Mouse (Mus musculus) MEL (cell line): ENCODE data around the gene Mafb. TPM values are rescaled to one million over a fixed set of nuclear protein-coding genes. Genes with fewer than 3 reads are reported as not detected.
A peak's percentile ranks its signal among the peaks of the same experiment; 100 is the strongest.

Source experiments
- DNase-seq: peaks from one replicate; pipeline ENCODE4 v3.0.0; 2011; ENCODE audit warnings: low read depth, low spot score
- H3K27ac ChIP-seq: 2 replicates; pipeline ENCODE4 v1.5.1; 2012; ENCODE audit warnings: low read depth, mild to moderate bottlenecking, control low read depth, low read length, moderate library complexity; ENCODE audit not compliant: control insufficient read depth
- H3K27me3 ChIP-seq, 2 experiments: fragments of 150-350 bp in 1 of 2; sonication (generic) in 1 of 2; 2 replicates each; pipeline ENCODE4 v1.6.1; 2012; ENCODE audit warnings: low read length in 2 of 2, mild to moderate bottlenecking in 2 of 2, improper control_type of control experiment in 1 of 2, moderate library complexity in 1 of 2; ENCODE audit not compliant: insufficient read depth in 2 of 2, control insufficient read depth in 1 of 2
- H3K36me3 ChIP-seq, 2 experiments: 2 replicates each; pipeline ENCODE4 v1.6.1; 2012 to 2014; ENCODE audit warnings: low read length in 2 of 2, improper control_type of control experiment in 1 of 2, inconsistent platforms in 1 of 2, mild to moderate bottlenecking in 1 of 2; ENCODE audit not compliant: insufficient read depth in 2 of 2, control insufficient read depth in 1 of 2
- H3K4me1 ChIP-seq, 2 experiments: fragments of 150-350 bp in 1 of 2; sonication (generic) in 1 of 2; 2 replicates each; pipeline ENCODE4 v1.6.1; 2012; ENCODE audit warnings: low read length in 2 of 2, improper control_type of control experiment in 1 of 2, mild to moderate bottlenecking in 1 of 2; ENCODE audit not compliant: insufficient read depth in 2 of 2, control insufficient read depth in 1 of 2
- H3K4me3 ChIP-seq, 2 experiments: fragments of 150-350 bp in 1 of 2; sonication (generic) in 1 of 2; 2 replicates each; pipeline ENCODE4 v1.5.1; 2012; ENCODE audit warnings: low read depth in 2 of 2, low read length in 2 of 2, mild to moderate bottlenecking in 2 of 2, moderate library complexity in 2 of 2, control low read depth in 1 of 2, improper control_type of control experiment in 1 of 2; ENCODE audit not compliant: control insufficient read depth in 1 of 2, insufficient read depth in 1 of 2
- H3K79me2 ChIP-seq: 2 replicates; pipeline ENCODE4 v1.6.1; 2012; ENCODE audit warnings: mild to moderate bottlenecking, low read length, moderate library complexity; ENCODE audit not compliant: control insufficient read depth, poor library complexity, insufficient read depth
- H3K9ac ChIP-seq: 2 replicates; pipeline ENCODE4 v1.6.1; 2012; ENCODE audit warnings: low read depth, mild to moderate bottlenecking, control low read depth, low read length, moderate library complexity; ENCODE audit not compliant: control insufficient read depth, poor library complexity, severe bottlenecking
- H3K9me3 ChIP-seq: fragments of 150-350 bp; sonication (generic); replicated peaks from 2 replicates; pipeline ENCODE4 v1.6.1; 2012; ENCODE audit warnings: mild to moderate bottlenecking, low read length, improper control_type of control experiment, moderate library complexity; ENCODE audit not compliant: insufficient read depth
- BHLHE40 ChIP-seq: IDR thresholded peaks from 2 replicates; pipeline ENCODE4 v1.6.1; 2012; ENCODE audit warnings: low read depth, mild to moderate bottlenecking, inconsistent platforms, low read length, improper control_type of control experiment, borderline replicate concordance
- CTCF ChIP-seq, 3 experiments: IDR thresholded peaks in 2 of 3; conservative IDR thresholded peaks in 1 of 3; 2 replicates each; pipeline ENCODE4 v1.5.1; 2011 to 2012; ENCODE audit warnings: low read length in 3 of 3, low read depth in 2 of 3, mild to moderate bottlenecking in 2 of 3, improper control_type of control experiment in 1 of 3, inconsistent platforms in 1 of 3, mixed read lengths in 1 of 3, moderate library complexity in 1 of 3; ENCODE audit not compliant: control insufficient read depth in 1 of 3, insufficient read depth in 1 of 3, poor library complexity in 1 of 3, severe bottlenecking in 1 of 3
- ELF1 ChIP-seq: IDR thresholded peaks from 2 replicates; pipeline ENCODE4 v1.6.1; 2014; ENCODE audit warnings: low read depth, mild to moderate bottlenecking, inconsistent platforms, low read length, improper control_type of control experiment, moderate library complexity
- EP300 ChIP-seq, 2 experiments: IDR thresholded peaks; 2 replicates each; pipeline ENCODE4 v1.6.1; 2011; ENCODE audit warnings: improper control_type of control experiment in 2 of 2, low read length in 2 of 2, low read depth in 1 of 2, mild to moderate bottlenecking in 1 of 2
- ETS1 ChIP-seq: IDR thresholded peaks from 2 replicates; pipeline ENCODE4 v1.6.1; 2012; ENCODE audit warnings: low read depth, mild to moderate bottlenecking, inconsistent platforms, low read length, improper control_type of control experiment, moderate library complexity
- GABPA ChIP-seq: IDR thresholded peaks from 2 replicates; pipeline ENCODE4 v1.6.1; 2012; ENCODE audit warnings: low read depth, mild to moderate bottlenecking, inconsistent platforms, low read length, improper control_type of control experiment, moderate library complexity
- JUND ChIP-seq: IDR thresholded peaks from 2 replicates; pipeline ENCODE4 v1.6.1; 2011; ENCODE audit warnings: low read depth, mild to moderate bottlenecking, improper control_type of control experiment, low read length
- MAFK ChIP-seq: IDR thresholded peaks from 2 replicates; pipeline ENCODE4 v1.6.1; 2011; ENCODE audit warnings: low read depth, mild to moderate bottlenecking, low read length, improper control_type of control experiment, borderline replicate concordance
- MAX ChIP-seq: IDR thresholded peaks from 2 replicates; pipeline ENCODE4 v1.6.1; 2011; ENCODE audit warnings: low read length, improper control_type of control experiment
- MEF2A ChIP-seq: IDR thresholded peaks from 2 replicates; pipeline ENCODE4 v1.6.1; 2014; ENCODE audit warnings: low read depth, mild to moderate bottlenecking, inconsistent platforms, low read length, improper control_type of control experiment; ENCODE audit not compliant: poor library complexity, insufficient replicate concordance, severe bottlenecking; ENCODE audit errors: extremely low read depth
- MYB ChIP-seq: IDR thresholded peaks from 2 replicates; pipeline ENCODE4 v1.6.1; 2011; ENCODE audit warnings: mild to moderate bottlenecking, low read depth, low read length, improper control_type of control experiment
- MYC ChIP-seq: IDR thresholded peaks from 2 replicates; pipeline ENCODE4 v1.6.1; 2011; ENCODE audit warnings: low read depth, mild to moderate bottlenecking, low read length, improper control_type of control experiment, moderate library complexity
- NRF1 ChIP-seq: IDR thresholded peaks from 2 replicates; pipeline ENCODE4 v1.6.1; 2014; ENCODE audit warnings: low read depth, mild to moderate bottlenecking, inconsistent platforms, low read length, improper control_type of control experiment, moderate library complexity; ENCODE audit not compliant: poor library complexity, insufficient read depth, severe bottlenecking
- POLR2A ChIP-seq, 2 experiments: IDR thresholded peaks; 2 replicates each; pipeline ENCODE4 v1.6.1; 2011 to 2012; ENCODE audit warnings: low read length in 2 of 2, mild to moderate bottlenecking in 2 of 2, control low read depth in 1 of 2, improper control_type of control experiment in 1 of 2, low read depth in 1 of 2, moderate library complexity in 1 of 2; ENCODE audit not compliant: control insufficient read depth in 1 of 2, insufficient read depth in 1 of 2, poor library complexity in 1 of 2
- POLR2AphosphoS5 ChIP-seq: IDR thresholded peaks from 2 replicates; pipeline ENCODE4 v1.6.1; 2012; ENCODE audit warnings: low read depth, borderline replicate concordance, mild to moderate bottlenecking, inconsistent platforms, low read length, moderate library complexity, mixed read lengths
- RAD21 ChIP-seq: IDR thresholded peaks from 2 replicates; pipeline ENCODE4 v1.6.1; 2011; ENCODE audit warnings: mild to moderate bottlenecking, low read depth, low read length, improper control_type of control experiment
- SMC3 ChIP-seq: IDR thresholded peaks from 2 replicates; pipeline ENCODE4 v1.6.1; 2011; ENCODE audit warnings: low read depth, low read length, improper control_type of control experiment
- TAL1 ChIP-seq: IDR thresholded peaks from 2 replicates; pipeline ENCODE4 v1.6.1; 2012; ENCODE audit warnings: mild to moderate bottlenecking, inconsistent platforms, low read length, moderate library complexity, mixed read lengths
- ZC3H11A ChIP-seq: IDR thresholded peaks from 2 replicates; pipeline ENCODE4 v1.6.1; 2012; ENCODE audit warnings: low read depth, mild to moderate bottlenecking, inconsistent platforms, low read length, improper control_type of control experiment
- ZKSCAN1 ChIP-seq: IDR thresholded peaks from 2 replicates; pipeline ENCODE4 v1.6.1; 2012; ENCODE audit warnings: low read depth, mild to moderate bottlenecking, inconsistent platforms, low read length, improper control_type of control experiment, moderate library complexity
- polyA plus RNA-seq, 2 experiments: library from polyadenylated mRNA; stranded (reverse) in 1 of 2; unstranded in 1 of 2; fragments of >175 nt in 1 of 2; fragments of >200 nt in 1 of 2; gene quantifications; 2 replicates each; pipeline versions ENCODE4 v1.2.1 to v1.2.4; 2012; ENCODE audit warnings: low replicate concordance in 2 of 2, low read depth in 1 of 2; ENCODE audit not compliant: insufficient read length in 2 of 2, insufficient read depth in 1 of 2, missing spikeins in 1 of 2
- total RNA-seq: library from RNA; depleted of rRNA; stranded (reverse); fragments of 300-350 nt; gene quantifications from 2 replicates; pipeline ENCODE4 v1.2.3, GENCODE M21; 2012

Gene Mafb
- total and polyA plus RNA-seq, 3 experiments, result not detected

DNA sequence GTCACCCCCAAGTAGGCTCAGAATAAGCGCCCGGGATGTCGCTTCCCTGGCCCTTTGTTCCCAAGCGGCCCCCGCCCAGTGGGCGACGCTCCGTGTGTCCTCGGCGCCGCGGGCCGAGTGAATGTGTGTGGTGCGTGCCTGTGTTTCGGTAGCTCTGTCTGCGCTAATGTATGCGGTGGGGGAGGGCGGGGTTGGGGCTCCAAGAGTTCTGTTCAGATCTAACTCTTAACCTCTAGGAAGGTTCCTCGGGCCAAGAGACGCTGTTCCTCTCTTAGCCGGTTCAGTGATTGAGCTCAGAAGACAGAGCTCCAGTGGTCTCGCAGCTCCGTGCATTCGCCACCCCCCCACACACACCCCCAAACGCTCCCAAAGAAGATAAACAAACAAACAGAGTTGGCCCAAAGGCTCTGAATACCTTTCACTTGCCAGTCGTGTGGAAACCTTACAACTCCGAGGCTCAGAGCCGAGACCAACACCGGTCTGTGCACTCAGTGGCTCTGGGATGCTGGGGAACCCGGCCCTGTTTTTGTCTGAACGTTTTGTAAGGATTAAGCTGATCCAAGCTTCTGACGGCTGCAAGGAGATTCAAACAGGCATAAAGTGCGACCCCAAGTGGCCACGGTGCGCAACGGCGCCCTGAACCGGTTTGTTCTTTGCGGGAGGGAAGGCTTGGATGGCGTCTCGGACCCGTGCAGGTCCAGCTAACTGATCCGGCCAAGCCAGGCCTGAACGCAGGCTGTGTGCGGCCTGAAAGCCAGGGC lies 763 bp upstream of the Mafb start:
- no peaks in the 10 kb centered on the region for H3K36me3 ChIP-seq
- no peak overlapping the region for H3K4me3 ChIP-seq
- H3K79me2 ChIP-seq, result no peaks in the 10 kb centered on the region
- H3K27ac ChIP-seq, result no peak overlapping the region
- TF ChIP-seq MYB (no peak), MAFK (no peak), BHLHE40 (no peak), CTCF (IDR thresholded peaks at IDR 0.05 in 2 of 3, conservative IDR thresholded peaks at IDR 0.05 in 1 of 3; ENCODE audit: control insufficient read depth in 1 of 3, insufficient read depth in 1 of 3, low read depth in 2 of 3, low read length in 3 of 3, poor library complexity in 1 of 3, severe bottlenecking in 1 of 3) (peak in 2 of 3 experiments; percentile 9 to 35; a peak in 2 of 6 replicates), ZKSCAN1 (no peak)
- no peaks in the 10 kb centered on the region for H3K27me3 ChIP-seq
- no peaks in the 10 kb centered on the region for H3K9me3 ChIP-seq
- no peak overlapping the region for H3K9ac ChIP-seq
- no peak for DNase-seq
- no peaks in the 10 kb centered on the region for H3K4me1 ChIP-seq

DNA sequence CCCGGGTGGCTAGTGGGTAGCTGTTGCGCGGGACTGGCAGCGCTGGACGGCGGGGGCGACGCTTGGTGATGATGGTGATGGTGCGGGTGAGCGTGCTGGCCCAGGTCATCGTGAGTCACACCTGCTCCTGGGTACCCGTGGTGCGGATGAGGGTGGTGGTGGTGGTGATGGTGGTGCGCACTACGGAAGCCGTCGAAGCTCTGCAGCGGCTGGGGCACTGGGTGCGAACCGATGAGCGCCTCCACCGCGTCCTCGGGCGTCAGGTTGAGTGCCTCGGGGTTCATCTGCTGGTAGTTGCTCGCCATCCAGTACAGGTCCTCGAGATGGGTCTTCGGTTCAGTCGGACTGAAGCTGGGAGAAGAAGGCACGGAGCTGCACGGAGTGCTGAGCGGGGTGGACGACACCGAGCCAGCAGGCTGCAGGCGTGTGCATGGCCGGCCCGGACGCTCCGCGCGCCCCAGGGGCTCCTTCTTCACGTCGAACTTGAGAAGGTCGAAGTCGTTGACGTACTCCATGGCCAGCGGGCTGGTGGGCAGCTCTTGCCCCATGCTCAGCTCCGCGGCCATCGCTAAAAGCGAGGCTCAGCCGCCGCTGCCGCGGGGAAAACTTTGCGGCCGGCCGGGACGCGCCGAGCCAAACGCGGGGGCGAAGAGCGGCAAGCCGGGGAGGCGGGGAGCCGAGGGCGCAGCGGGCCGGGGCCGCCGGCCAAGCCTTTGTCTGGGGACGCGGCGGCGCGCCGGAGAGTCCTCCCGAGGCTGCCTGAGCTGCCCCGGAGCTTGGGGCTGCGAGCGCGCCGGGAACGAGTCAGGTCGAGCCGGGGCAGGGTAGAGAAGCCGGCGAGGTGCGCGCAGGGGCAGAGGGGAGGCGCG lies 520 bp downstream of the Mafb start:
- no peak overlapping the region for H3K4me3 ChIP-seq
- H3K27ac ChIP-seq, result no peak overlapping the region
- TF ChIP-seq NRF1 (no peak), MAX (no peak), ELF1 (no peak), ZC3H11A (no peak), ZKSCAN1 (no peak)
- H3K4me1 ChIP-seq, result no peaks in the 10 kb centered on the region
- no peak overlapping the region for H3K9ac ChIP-seq
- DNase-seq, result no peak
- no peaks in the 10 kb centered on the region for H3K27me3 ChIP-seq
- H3K79me2 ChIP-seq, result no peaks in the 10 kb centered on the region
- no peaks in the 10 kb centered on the region for H3K36me3 ChIP-seq
- no peaks in the 10 kb centered on the region for H3K9me3 ChIP-seq

DNA sequence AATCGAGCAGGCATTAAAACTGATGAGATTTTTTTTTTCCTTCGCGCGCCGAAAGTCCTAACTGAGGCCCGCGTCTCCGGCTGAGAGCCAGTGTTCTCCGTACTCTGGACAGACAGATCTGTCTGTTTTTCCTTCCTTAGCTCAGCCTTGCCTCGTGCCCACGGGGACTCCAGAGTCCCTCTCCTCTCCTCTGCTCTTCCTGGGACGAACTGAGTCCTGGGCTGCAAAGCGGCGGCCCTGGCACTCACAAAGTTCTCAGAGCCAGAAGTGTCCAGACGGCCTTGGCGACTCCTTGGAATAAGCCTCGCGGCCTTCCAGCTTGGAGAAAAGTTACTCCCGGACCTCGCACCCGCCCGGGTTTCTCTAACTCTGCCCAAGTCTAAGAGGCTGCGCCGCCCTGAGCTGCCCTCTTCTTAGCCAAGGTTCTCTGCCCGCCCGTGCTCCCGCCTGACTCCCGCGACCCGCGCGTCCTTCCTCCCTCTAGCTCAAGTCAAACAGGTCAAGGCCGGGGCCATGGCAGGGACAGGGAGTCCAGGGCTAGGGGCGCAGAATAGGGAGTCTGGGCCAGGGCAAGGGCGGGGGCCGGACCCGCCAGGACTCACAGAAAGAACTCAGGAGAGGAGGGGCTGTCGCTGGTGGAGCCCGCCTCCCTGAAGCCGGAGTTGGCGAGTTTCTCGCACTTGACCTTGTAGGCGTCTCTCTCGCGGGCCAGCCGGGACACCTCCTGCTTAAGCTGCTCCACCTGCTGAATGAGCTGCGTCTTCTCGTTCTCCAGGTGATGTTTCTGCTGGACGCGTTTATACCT lies 1.6 kb downstream of the Mafb start:
- Histone ChIP-seq H3K4me3 (no peak overlapping the region), H3K9me3 (no peaks in the 10 kb centered on the region), H3K9ac (no peak overlapping the region), H3K27ac (no peak overlapping the region), H3K36me3 (no peaks in the 10 kb centered on the region), H3K27me3 (no peaks in the 10 kb centered on the region), H3K79me2 (no peaks in the 10 kb centered on the region), H3K4me1 (no peaks in the 10 kb centered on the region)
- no peak for DNase-seq
- no peak for TF ChIP-seq RAD21
- TF ChIP-seq POLR2AphosphoS5, result no peak
- TF ChIP-seq ETS1, result no peak
- no peak for TF ChIP-seq ZKSCAN1
- TF ChIP-seq EP300 (IDR thresholded peaks at IDR 0.05; ENCODE audit: low read depth in 1 of 2, low read length in 2 of 2), result no peak
- no peak for TF ChIP-seq SMC3
- no peak for TF ChIP-seq TAL1
- TF ChIP-seq MEF2A, result no peak
- no peak for TF ChIP-seq GABPA
- TF ChIP-seq JUND, result no peak
- TF ChIP-seq MYB, result no peak
- no peak for TF ChIP-seq MYC
- no peak for TF ChIP-seq POLR2A (IDR thresholded peaks at IDR 0.05; ENCODE audit: control insufficient read depth in 1 of 2, insufficient read depth in 1 of 2, low read depth in 1 of 2, low read length in 2 of 2, poor library complexity in 1 of 2)
- no peak for TF ChIP-seq NRF1
